Mouse (Mus musculus): ENCODE data around the gene Cadm1. TPM values are rescaled to one million over a fixed set of nuclear protein-coding genes. Genes with fewer than 3 reads are reported as not detected.

Cadm1 gene
- polyA plus RNA-seq, 1 experiment from 2014 or later, result 40.1 TPM

- no peak overlapping the region for H3K4me3 ChIP-seq (replicated peaks)
- no peak overlapping the region for H3K4me2 ChIP-seq
- no peak overlapping the region for H3K9ac ChIP-seq
- 61% methylated on average over 11 of the region's 11 CpGs for WGBS
- no peaks in the 10 kb centered on the region for H3K9me3 ChIP-seq
- ATAC-seq (ENCODE audit: insufficient read depth, low FRiP score, low read depth), result no peak
- H3K4me1 ChIP-seq, result no peaks in the 10 kb centered on the region
- H3K27me3 ChIP-seq (replicated peaks), result no peaks in the 10 kb centered on the region
- H3K27ac ChIP-seq, result no peak overlapping the region
- no peaks in the 10 kb centered on the region for H3K36me3 ChIP-seq
Observed at GRCm38 (mm10) chr9:47778438-47778837, 248.5 kb downstream of the Cadm1 start.

DNA sequence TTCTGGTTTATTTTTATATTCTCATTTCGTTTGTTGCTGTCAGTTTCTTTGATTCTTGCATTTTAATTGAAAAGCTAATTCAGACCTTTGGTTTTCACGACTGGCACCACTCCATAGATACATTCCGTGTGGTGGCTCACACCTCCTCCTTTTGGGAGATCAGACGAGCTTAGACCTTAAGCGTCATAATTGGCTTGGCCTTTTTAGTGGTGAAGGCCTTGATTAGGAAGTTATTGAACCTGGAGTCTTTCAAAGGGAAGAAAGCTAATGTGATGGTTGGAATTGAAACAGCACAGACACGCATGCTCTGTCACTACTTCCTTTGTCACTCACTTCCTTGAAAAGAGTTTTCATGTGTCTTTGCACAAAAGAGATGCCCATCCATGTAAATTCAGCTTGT lies 249.3 kb downstream of the Cadm1 start:
- Histone ChIP-seq H3K27ac (no peak overlapping the region), H3K9ac (no peak overlapping the region), H3K4me1 (no peaks in the 10 kb centered on the region), H3K4me2 (no peak overlapping the region), H3K9me3 (no peaks in the 10 kb centered on the region), H3K4me3 (replicated peaks) (no peak overlapping the region), H3K36me3 (no peaks in the 10 kb centered on the region), H3K27me3 (replicated peaks) (no peaks in the 10 kb centered on the region)
- ATAC-seq (ENCODE audit: insufficient read depth, low FRiP score, low read depth), result no peak
- WGBS, result 76% methylated on average over 6 of the region's 6 CpGs

DNA sequence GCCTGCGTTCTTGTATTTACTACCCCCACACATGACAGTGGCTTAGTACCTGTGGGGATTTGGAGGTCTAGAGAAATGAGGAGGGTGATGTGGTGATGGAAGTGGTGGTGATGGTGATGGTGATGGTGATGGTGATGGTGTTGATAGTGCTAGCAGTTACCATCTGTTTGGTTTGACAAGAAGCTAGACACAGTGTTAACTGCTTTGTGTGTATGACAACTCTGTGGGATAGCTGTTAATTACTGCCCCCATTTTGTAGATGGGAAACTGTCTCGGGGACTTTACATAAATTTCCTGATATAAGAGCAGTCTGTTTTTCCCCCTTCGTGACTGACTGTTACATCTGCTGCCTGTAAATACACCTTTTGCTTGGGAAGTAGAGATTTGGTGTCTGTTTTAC lies 256.7 kb downstream of the Cadm1 start:
- Histone ChIP-seq H3K4me3 (replicated peaks) (no peak overlapping the region), H3K9ac (no peak overlapping the region), H3K9me3 (no peaks in the 10 kb centered on the region), H3K36me3 (no peaks in the 10 kb centered on the region), H3K4me2 (no peak overlapping the region), H3K27me3 (replicated peaks) (no peaks in the 10 kb centered on the region), H3K27ac (no peak overlapping the region), H3K4me1 (peaks cover 5% of the 10 kb centered on the region)
- 62% methylated on average over 3 of the region's 3 CpGs for WGBS
- ATAC-seq (ENCODE audit: insufficient read depth, low FRiP score, low read depth), result no peak

- H3K9me3 ChIP-seq, result no peaks in the 10 kb centered on the region
- no peaks in the 10 kb centered on the region for H3K4me1 ChIP-seq
- no peaks in the 10 kb centered on the region for H3K36me3 ChIP-seq
- ATAC-seq (ENCODE audit: insufficient read depth, low FRiP score, low read depth), result no peak
- WGBS, result 82% methylated on average over 5 of the region's 5 CpGs
- H3K4me3 ChIP-seq (replicated peaks), result no peak overlapping the region
- H3K9ac ChIP-seq, result no peak overlapping the region
- H3K27me3 ChIP-seq (replicated peaks), result no peaks in the 10 kb centered on the region
- H3K4me2 ChIP-seq, result no peak overlapping the region
- H3K27ac ChIP-seq, result no peak overlapping the region
Observed at GRCm38 (mm10) chr9:47798478-47798877, 268.5 kb downstream of the Cadm1 start.

GRCm38 (mm10) chr9:47801242-47801641 lies 271.3 kb downstream of the Cadm1 start:
- no peaks in the 10 kb centered on the region for H3K27me3 ChIP-seq (replicated peaks)
- no peaks in the 10 kb centered on the region for H3K4me1 ChIP-seq
- no peak for ATAC-seq (ENCODE audit: insufficient read depth, low FRiP score, low read depth)
- no peaks in the 10 kb centered on the region for H3K36me3 ChIP-seq
- H3K4me2 ChIP-seq, result no peak overlapping the region
- H3K4me3 ChIP-seq (replicated peaks), result no peak overlapping the region
- no peak overlapping the region for H3K9ac ChIP-seq
- H3K9me3 ChIP-seq, result no peaks in the 10 kb centered on the region
- 60% methylated on average over 4 of the region's 4 CpGs for whole genome bisulfite sequencing
- no peak overlapping the region for H3K27ac ChIP-seq

DNA sequence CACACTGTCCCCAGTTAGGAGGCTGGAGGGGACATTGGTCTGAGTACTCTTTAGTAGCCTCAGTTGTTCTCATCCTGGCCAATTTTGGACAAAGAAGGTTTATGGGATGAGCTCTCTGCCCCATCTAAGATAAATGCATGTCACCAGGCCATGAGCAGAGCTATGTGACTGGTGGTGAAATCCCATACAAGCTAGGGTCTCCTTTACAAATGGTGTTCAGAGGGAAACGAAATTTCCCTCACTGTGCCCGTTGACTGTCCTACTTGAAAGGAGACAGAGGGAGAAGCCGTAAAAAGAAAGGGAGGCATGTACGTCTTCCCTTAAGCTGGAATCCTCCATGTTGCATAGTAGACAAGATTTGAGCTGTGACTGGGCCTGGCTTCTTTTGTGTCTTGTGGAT lies 272.6 kb downstream of the Cadm1 start:
- 87% methylated on average over 4 of the region's 4 CpGs for WGBS
- Histone ChIP-seq H3K4me2 (no peak overlapping the region), H3K36me3 (no peaks in the 10 kb centered on the region), H3K9me3 (no peaks in the 10 kb centered on the region), H3K4me3 (replicated peaks) (no peak overlapping the region), H3K27ac (no peak overlapping the region), H3K27me3 (replicated peaks) (no peaks in the 10 kb centered on the region), H3K4me1 (no peaks in the 10 kb centered on the region), H3K9ac (no peak overlapping the region)
- ATAC-seq (ENCODE audit: insufficient read depth, low FRiP score, low read depth), result no peak

GRCm38 (mm10) chr9:47803531-47804105 lies 273.6 kb downstream of the Cadm1 start:
- no peak overlapping the region for H3K27ac ChIP-seq
- no peak for ATAC-seq (ENCODE audit: insufficient read depth, low FRiP score, low read depth)
- no peak overlapping the region for H3K9ac ChIP-seq
- no peaks in the 10 kb centered on the region for H3K4me1 ChIP-seq
- no peak overlapping the region for H3K4me3 ChIP-seq (replicated peaks)
- no peaks in the 10 kb centered on the region for H3K9me3 ChIP-seq
- WGBS, result 56% methylated on average over 13 of the region's 13 CpGs
- no peaks in the 10 kb centered on the region for H3K27me3 ChIP-seq (replicated peaks)
- no peaks in the 10 kb centered on the region for H3K36me3 ChIP-seq
- no peak overlapping the region for H3K4me2 ChIP-seq

DNA sequence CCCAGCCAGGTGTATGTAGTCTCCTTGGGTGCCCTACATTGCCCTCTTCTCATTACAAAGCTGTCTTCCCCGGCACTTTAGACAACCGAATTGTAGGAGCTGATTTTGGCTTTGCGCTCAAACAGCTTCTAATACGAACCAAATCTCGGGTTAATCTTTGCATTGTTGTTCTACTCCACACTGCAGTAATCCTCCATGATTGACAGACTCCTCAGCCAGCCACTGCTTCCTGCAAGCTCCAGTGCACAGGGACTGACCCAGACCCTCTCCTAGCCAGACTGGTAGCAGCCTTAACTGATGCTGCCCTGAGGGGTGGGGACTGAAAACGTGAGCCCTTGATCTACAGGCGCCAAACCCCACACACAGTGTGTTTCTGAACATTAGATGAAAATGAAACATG lies 275.7 kb downstream of the Cadm1 start:
- H3K36me3 ChIP-seq, result no peaks in the 10 kb centered on the region
- no peaks in the 10 kb centered on the region for H3K27me3 ChIP-seq (replicated peaks)
- H3K4me2 ChIP-seq, result no peak overlapping the region
- 74% methylated on average over 7 of the region's 7 CpGs for WGBS
- no peaks in the 10 kb centered on the region for H3K4me1 ChIP-seq
- no peak overlapping the region for H3K9ac ChIP-seq
- no peak for ATAC-seq (ENCODE audit: insufficient read depth, low FRiP score, low read depth)
- no peak overlapping the region for H3K4me3 ChIP-seq (replicated peaks)
- H3K9me3 ChIP-seq, result no peaks in the 10 kb centered on the region
- H3K27ac ChIP-seq, result no peak overlapping the region

GRCm38 (mm10) chr9:47825668-47826067 lies 295.7 kb downstream of the Cadm1 start:
- H3K27ac ChIP-seq, result no peak overlapping the region
- no peaks in the 10 kb centered on the region for H3K36me3 ChIP-seq
- no peaks in the 10 kb centered on the region for H3K4me1 ChIP-seq
- H3K9me3 ChIP-seq, result no peaks in the 10 kb centered on the region
- no peaks in the 10 kb centered on the region for H3K27me3 ChIP-seq (replicated peaks)
- no peak overlapping the region for H3K4me3 ChIP-seq (replicated peaks)
- ATAC-seq (ENCODE audit: insufficient read depth, low FRiP score, low read depth), result no peak
- no peak overlapping the region for H3K9ac ChIP-seq
- no peak overlapping the region for H3K4me2 ChIP-seq
- 68% methylated on average over 4 of the region's 4 CpGs for WGBS

GRCm38 (mm10) chr9:47828762-47829161 lies 298.8 kb downstream of the Cadm1 start:
- no peak overlapping the region for H3K9ac ChIP-seq
- H3K36me3 ChIP-seq, result no peaks in the 10 kb centered on the region
- WGBS, result 7% methylated on average over 13 of the region's 13 CpGs
- H3K27ac ChIP-seq, result no peak overlapping the region
- H3K4me2 ChIP-seq, result peak overlapping the region; percentile 38
- no peaks in the 10 kb centered on the region for H3K9me3 ChIP-seq
- H3K4me3 ChIP-seq (replicated peaks), result peak overlapping the region; percentile 8; the same call in 1 of the 2 replicates
- H3K27me3 ChIP-seq (replicated peaks), result no peaks in the 10 kb centered on the region
- H3K4me1 ChIP-seq, result no peaks in the 10 kb centered on the region
- ATAC-seq (ENCODE audit: insufficient read depth, low FRiP score, low read depth), result no peak

GRCm38 (mm10) chr9:47829204-47829603 lies 299.2 kb downstream of the Cadm1 start:
- Histone ChIP-seq H3K4me2 (peak overlapping the region; percentile 38), H3K27ac (no peak overlapping the region), H3K4me3 (replicated peaks) (peak overlapping the region; percentile 8; the same call in 1 of the 2 replicates)

DNA sequence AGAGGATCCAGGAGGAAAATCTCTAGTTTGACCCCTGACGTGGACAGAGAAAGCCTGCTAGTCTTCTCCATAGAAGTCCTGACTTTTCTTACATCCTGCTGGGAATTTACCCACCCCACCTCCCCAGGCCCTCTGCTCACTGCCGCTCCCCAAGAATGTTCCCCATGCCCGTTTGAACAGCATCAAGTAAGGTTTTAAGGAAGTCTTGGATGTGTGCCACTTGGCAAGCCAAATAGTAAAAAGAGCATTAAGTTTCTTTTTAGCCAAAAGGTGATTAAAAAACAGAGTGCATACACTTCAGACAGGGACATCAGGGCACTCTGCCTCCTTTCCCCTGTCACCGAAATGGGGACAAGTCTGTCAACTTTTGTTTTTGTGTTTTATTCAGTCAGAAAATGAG lies 299.9 kb downstream of the Cadm1 start:
- no peak for ATAC-seq (ENCODE audit: insufficient read depth, low FRiP score, low read depth)
- Histone ChIP-seq H3K36me3 (no peaks in the 10 kb centered on the region), H3K27me3 (replicated peaks) (no peaks in the 10 kb centered on the region), H3K27ac (no peak overlapping the region), H3K4me2 (no peak overlapping the region), H3K9me3 (no peaks in the 10 kb centered on the region), H3K4me1 (no peaks in the 10 kb centered on the region), H3K9ac (no peak overlapping the region), H3K4me3 (replicated peaks) (no peak overlapping the region)
- 58% methylated on average over 4 of the region's 4 CpGs for WGBS

More at GRCm38 (mm10) chr9:47829204-47829603, 299.2 kb downstream of the Cadm1 start:
- H3K27me3 ChIP-seq (replicated peaks), result no peaks in the 10 kb centered on the region
- 40% methylated on average over 10 of the region's 10 CpGs for WGBS
- no peak overlapping the region for H3K9ac ChIP-seq
- no peaks in the 10 kb centered on the region for H3K9me3 ChIP-seq
- H3K4me1 ChIP-seq, result no peaks in the 10 kb centered on the region
- no peaks in the 10 kb centered on the region for H3K36me3 ChIP-seq
- ATAC-seq (ENCODE audit: insufficient read depth, low FRiP score, low read depth), result no peak

GRCm38 (mm10) chr9:47831412-47831811 lies 301.4 kb downstream of the Cadm1 start:
- H3K9me3 ChIP-seq, result no peaks in the 10 kb centered on the region

More at GRCm38 (mm10) chr9:47831412-47831811, 301.4 kb downstream of the Cadm1 start:
- Histone ChIP-seq H3K36me3 (no peaks in the 10 kb centered on the region), H3K9ac (no peak overlapping the region), H3K27ac (no peak overlapping the region), H3K27me3 (replicated peaks) (no peaks in the 10 kb centered on the region), H3K4me2 (no peak overlapping the region), H3K4me3 (replicated peaks) (no peak overlapping the region), H3K4me1 (no peaks in the 10 kb centered on the region)
- no peak for ATAC-seq (ENCODE audit: insufficient read depth, low FRiP score, low read depth)
- WGBS, result 75% methylated on average over 4 of the region's 4 CpGs

Data from stomach, embryonic 15.5 days (tissue).